Mouse (Mus musculus) limb, embryonic 11.5 days (tissue): ENCODE measurements around the gene Grm5. TPM values are rescaled to one million over a fixed set of nuclear protein-coding genes. Genes with fewer than 3 reads are reported as not detected.

Experiments
- ATAC-seq: fragments of 200-750 bp; cut with Nextera tagmentation; 2 replicates; pipeline ENCODE4 v1.8.0; 2017; ENCODE audit warnings: low read depth; ENCODE audit not compliant: insufficient number of reproducible peaks, low FRiP score, low TSS enrichment
- DNase-seq: peaks from one replicate; pipeline ENCODE4 v3.0.0-alpha.2; 2015; ENCODE audit warnings: low spot score
- H3K27ac ChIP-seq: fragments of 300-500 bp; sonication (generic); replicated peaks from 2 replicates; pipeline ENCODE4 v1.5.1; 2014; ENCODE audit warnings: low read depth, mild to moderate bottlenecking, low read length
- H3K27me3 ChIP-seq: fragments of 300-500 bp; sonication (generic); 2 replicates; pipeline ENCODE4 v1.6.1; 2014; ENCODE audit warnings: mild to moderate bottlenecking, low read length, mixed read lengths; ENCODE audit not compliant: control insufficient read depth, insufficient read depth
- H3K36me3 ChIP-seq: fragments of 300-500 bp; sonication (generic); 2 replicates; pipeline ENCODE4 v1.6.1; 2014; ENCODE audit warnings: mild to moderate bottlenecking, low read length, moderate library complexity, mixed read lengths; ENCODE audit not compliant: control insufficient read depth, insufficient read depth
- H3K4me1 ChIP-seq: fragments of 300-500 bp; sonication (generic); 2 replicates; pipeline ENCODE4 v1.6.1; 2014; ENCODE audit warnings: low read length, mixed read lengths; ENCODE audit not compliant: control insufficient read depth, insufficient read depth
- H3K4me2 ChIP-seq: fragments of 300-500 bp; sonication (generic); 2 replicates; pipeline ENCODE4 v1.6.1; 2014; ENCODE audit warnings: low read depth, mild to moderate bottlenecking, moderate library complexity; ENCODE audit not compliant: severe bottlenecking
- H3K4me3 ChIP-seq: fragments of 300-500 bp; sonication (generic); 2 replicates; pipeline ENCODE4 v1.5.1; 2014; ENCODE audit warnings: low read depth, low read length
- H3K9ac ChIP-seq: fragments of 300-500 bp; sonication (generic); 2 replicates; pipeline ENCODE4 v1.6.1; 2014; ENCODE audit warnings: mild to moderate bottlenecking, low read length
- H3K9me3 ChIP-seq: fragments of 300-500 bp; sonication (generic); 2 replicates; pipeline ENCODE4 v1.6.1; 2016; ENCODE audit warnings: low read length; ENCODE audit not compliant: control insufficient read depth
- WGBS: fragments of 180-500 bp; shearing (Covaris S2); extraction: QIAGEN DNeasy Blood & Tissue Kit; methylation state at CpG from one replicate; pipeline ENCODE4 v1.1.7; 2014; 5-methylcytosine and 5-hydroxymethylcytosine counted together
- polyA plus RNA-seq: library from polyadenylated mRNA; unstranded; fragments of >200 nt; fragmentation: Nextera tagmentation; extraction: Ambion mirVana; gene quantifications from 2 replicates; pipeline ENCODE4 v1.2.1, GENCODE M21; 2014

Grm5 gene
- polyA plus RNA-seq, 1 experiment from 2014 or later, result 0.04 TPM

- H3K9me3 ChIP-seq, result no peaks in the 10 kb centered on the region
- H3K4me2 ChIP-seq, result peak overlapping the region; percentile 70
- peaks cover 15% of the 10 kb centered on the region for H3K27me3 ChIP-seq
- no peaks in the 10 kb centered on the region for H3K36me3 ChIP-seq
- H3K4me3 ChIP-seq, result peak overlapping the region; percentile 30
- no peak overlapping the region for H3K27ac ChIP-seq
- DNase-seq, result peak; percentile 46
- 0 out of 2 replicates have a peak, but pooled peaks cover 3% of the 10 kb centered on the region for H3K4me1 ChIP-seq
- ATAC-seq, result peak; percentile 73; the same call in 1 of the 2 replicates
- WGBS, result 10% methylated on average over 41 of the region's 41 CpGs
- H3K9ac ChIP-seq, result peak overlapping the region; percentile 47
These were observed 545.8 kb downstream of the Grm5 start for GRCm38 (mm10) chr7:88129536-88130487.

GRCm38 (mm10) chr7:88130488-88130849 is 546.5 kb downstream of the Grm5 start:
- WGBS, result 31% methylated on average over 22 of the region's 22 CpGs

GRCm38 (mm10) chr7:88159542-88160241 is 575.7 kb downstream of the Grm5 start:
- Histone ChIP-seq H3K27me3 (no peaks in the 10 kb centered on the region), H3K27ac (no peak overlapping the region), H3K4me3 (no peak overlapping the region), H3K4me2 (no peak overlapping the region), H3K9me3 (no peaks in the 10 kb centered on the region), H3K36me3 (no peaks in the 10 kb centered on the region), H3K9ac (no peak overlapping the region), H3K4me1 (no peaks in the 10 kb centered on the region)
- WGBS, result 86% methylated on average over 1 of the region's 1 CpGs
- DNase-seq (no peak), ATAC-seq (no peak)

More at GRCm38 (mm10) chr7:88130488-88130849, 546.5 kb downstream of the Grm5 start:
- Histone ChIP-seq H3K9me3 (no peaks in the 10 kb centered on the region), H3K36me3 (no peaks in the 10 kb centered on the region), H3K4me2 (peak overlapping the region; percentile 70), H3K4me1 (0 out of 2 replicates have a peak, but pooled peaks cover 3% of the 10 kb centered on the region), H3K27ac (no peak overlapping the region), H3K4me3 (peak overlapping the region; percentile 30), H3K9ac (peak overlapping the region; percentile 47), H3K27me3 (peaks cover 15% of the 10 kb centered on the region)
- no peak for DNase-seq
- peak; percentile 9; the same call in 1 of the 2 replicates for ATAC-seq

- Histone ChIP-seq H3K27ac (no peak overlapping the region), H3K9me3 (no peaks in the 10 kb centered on the region), H3K36me3 (no peaks in the 10 kb centered on the region), H3K9ac (no peak overlapping the region), H3K4me3 (no peak overlapping the region), H3K4me1 (no peaks in the 10 kb centered on the region), H3K4me2 (no peak overlapping the region), H3K27me3 (no peaks in the 10 kb centered on the region)
- DNase-seq (no peak), ATAC-seq (no peak)
- WGBS, result 90% methylated on average over 2 of the region's 2 CpGs
These were observed 577.6 kb downstream of the Grm5 start for GRCm38 (mm10) chr7:88161586-88161985.

Other genes with a start within 250 kb of the Grm5 start
- 0.03 TPM in 1 of 2 replicates, not detected in the other for gene Tyr, start 90.7 kb upstream of the Grm5 start, polyA plus RNA-seq